Mouse (Mus musculus) E14TG2a.4 (cell line): ENCODE measurements at regions not wholly inside any gene's neighbourhood (a gene's known extent, or its start where the extent isn't known, plus 50 kb on each side); places are given as distances from the start of the nearest gene placed in this dataset.

ENCODE experiments used
- CTCF ChIP-seq: conservative IDR thresholded peaks from 2 replicates; pipeline ENCODE4 v1.5.1; 2014; ENCODE audit warnings: low read length
- POU5F1 ChIP-seq: IDR thresholded peaks from 2 replicates; pipeline ENCODE4 v1.6.1; 2014; ENCODE audit warnings: low read length, borderline replicate concordance

GRCm38 (mm10) chr16:89704316-89704715 lies 133.3 kb upstream of the Krtap11-1 start:
- no peak for TF ChIP-seq CTCF
- TF ChIP-seq POU5F1: no peak
